Mouse (Mus musculus) cerebellum, postnatal 10 days (tissue): ENCODE measurements at regions not wholly inside any gene's neighbourhood (a gene's known extent, or its start where the extent isn't known, plus 50 kb on each side); places are given as distances from the start of the nearest gene placed in this dataset.

Source experiments
- DNase-seq, 2 experiments: peaks; one replicate each; pipeline ENCODE4 v3.0.0; 2021; ENCODE audit warnings: mixed read lengths in 2 of 2

DNA sequence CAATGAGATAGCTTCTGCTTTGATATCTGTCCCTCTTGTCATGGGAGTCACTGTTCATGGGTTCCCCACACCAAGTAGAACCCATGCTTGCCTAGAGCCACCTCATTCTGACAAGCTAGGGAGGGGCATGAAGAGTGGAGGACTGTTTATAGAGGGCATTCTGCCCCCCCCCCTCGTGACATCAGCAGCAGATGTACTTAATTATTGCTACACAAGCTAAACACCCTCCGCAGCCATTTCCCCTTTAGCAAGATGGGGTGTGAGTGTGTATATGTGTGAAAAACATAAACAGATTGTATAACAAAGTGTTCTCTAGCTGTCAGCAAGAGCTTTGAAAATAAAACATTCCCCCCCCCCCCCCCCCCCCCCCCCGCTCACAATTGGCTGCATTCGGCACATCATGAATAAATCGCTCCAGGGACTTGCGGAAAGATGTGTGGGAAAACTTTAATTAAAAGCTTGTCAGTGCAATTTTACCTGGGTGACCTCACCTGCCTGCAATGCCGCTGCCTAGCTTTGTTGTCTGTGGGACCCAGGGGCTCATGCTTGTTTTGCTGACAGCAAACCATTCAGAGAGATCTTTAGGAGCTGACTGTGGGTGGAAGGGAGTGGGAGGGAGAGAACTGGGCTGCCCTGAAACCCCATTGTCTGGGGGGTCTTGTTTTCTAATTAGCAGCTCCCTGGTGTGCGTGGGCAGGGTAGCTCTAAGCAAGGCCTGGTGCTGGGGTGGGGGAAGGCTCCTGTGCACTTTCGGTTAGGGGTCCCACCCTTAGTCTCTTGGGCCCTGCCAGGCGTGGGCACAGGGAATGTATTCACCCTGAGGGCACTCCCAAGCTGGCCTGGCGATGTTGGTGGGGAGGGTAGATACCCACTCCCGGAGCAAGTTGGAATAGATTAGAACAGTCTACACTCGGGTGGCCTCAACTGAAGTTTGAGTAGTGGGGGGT is 63.4 kb downstream of the Irx2 start:
- DNase-seq, result no peak

DNA sequence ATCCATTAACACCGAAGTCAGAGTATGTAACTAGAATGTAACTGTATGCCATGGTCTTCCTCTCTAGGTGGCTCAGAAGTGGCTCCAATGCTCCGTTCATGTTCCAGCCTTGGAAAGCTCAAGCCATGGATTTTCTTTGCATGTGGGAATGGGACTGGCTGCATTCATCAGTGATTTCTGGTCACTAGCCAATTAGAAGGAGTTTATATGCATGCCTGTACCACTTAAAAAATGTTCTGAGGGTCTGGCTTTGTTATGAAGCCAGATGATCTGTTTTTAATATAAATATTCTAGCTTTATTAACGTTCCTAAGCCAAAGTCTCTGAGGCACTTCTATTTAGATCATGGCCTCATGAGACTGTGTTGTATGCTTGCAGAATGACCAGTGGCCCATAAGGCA is 78.8 kb downstream of the Irx2 start:
- DNase-seq, result no peak

DNA sequence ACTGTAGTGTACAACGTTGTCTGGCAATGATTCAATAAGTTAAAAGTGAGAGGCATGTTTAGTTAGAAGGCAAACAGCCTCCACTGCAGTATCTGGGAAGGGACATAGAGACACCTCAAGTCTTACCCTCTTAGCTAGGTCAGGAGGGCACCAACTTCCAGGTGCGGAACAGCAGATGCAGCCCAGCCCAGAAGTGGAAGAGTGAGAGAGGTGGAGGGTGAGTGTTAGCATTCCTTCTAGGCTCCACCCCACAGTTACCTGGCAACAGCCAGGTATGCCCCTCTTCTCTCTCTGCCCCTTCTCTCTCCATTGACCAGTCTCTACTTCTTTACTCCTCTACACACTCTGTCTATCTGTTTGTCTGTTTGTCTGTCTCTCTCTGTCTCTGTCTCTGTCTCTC is 80.1 kb downstream of the Irx2 start:
- no peak for DNase-seq

DNA sequence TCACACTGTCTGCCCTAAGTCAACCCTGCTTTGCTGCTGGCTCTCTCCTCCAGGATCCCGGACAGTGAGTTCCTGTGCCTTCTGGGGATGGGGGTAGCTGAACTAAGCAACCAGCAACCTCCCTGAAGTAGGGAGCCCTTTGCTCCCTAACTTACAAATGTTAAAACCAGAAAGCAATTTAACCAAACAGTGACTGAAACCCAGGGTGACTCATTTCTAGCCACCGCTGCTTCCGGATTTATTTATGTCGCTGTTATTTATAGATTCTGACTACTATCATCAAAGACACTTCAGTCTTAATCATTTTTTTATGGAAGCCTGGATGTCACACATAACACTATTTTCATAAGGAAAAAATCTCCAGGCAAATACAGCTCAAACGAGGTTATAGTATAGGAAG is 81.4 kb downstream of the Irx2 start:
- DNase-seq, result no peak

DNA sequence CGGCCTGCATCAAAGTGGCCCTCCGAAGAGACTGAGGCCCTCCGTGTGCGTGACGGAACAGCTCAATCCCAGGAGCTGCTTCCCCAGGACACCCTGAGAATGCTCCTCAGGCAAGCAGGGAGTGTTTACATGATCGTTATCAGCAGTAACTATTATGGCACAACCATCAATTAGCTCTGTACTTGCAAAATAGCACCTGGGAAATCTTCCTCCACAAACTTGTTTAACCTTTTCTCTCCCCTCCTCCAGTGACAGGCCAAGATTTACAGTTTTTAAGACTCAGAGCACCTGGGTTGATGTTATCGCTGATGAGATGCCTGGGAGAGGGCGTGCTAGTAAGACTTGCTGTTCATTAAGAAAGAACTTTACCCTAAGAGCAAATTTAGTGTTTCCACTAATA is 82.5 kb downstream of the Irx2 start:
- DNase-seq, result no peak

DNA sequence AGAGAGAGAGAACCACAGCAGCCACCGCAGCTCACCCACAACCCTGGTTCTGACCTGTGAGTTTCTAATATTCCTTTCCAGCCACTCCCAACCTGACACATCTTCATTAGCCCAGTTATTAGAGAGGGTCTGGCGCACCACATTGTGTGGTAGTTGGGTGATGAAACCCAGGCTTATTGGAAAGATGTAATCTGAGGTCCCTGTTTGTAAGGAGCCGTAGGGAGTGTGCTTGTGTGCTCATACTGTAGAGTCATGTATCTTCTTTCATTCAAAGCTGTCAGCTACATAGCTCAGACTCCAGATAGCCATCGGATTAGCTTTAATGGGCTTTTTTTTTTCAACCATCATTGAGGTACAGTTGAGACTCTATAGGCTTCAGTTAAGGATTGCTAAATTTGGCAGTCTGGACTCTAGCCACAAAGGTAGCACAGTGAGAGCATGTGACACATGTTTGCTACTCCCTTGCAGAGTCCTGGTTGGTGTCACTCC is 83.3 kb downstream of the Irx2 start:
- DNase-seq, result no peak

DNA sequence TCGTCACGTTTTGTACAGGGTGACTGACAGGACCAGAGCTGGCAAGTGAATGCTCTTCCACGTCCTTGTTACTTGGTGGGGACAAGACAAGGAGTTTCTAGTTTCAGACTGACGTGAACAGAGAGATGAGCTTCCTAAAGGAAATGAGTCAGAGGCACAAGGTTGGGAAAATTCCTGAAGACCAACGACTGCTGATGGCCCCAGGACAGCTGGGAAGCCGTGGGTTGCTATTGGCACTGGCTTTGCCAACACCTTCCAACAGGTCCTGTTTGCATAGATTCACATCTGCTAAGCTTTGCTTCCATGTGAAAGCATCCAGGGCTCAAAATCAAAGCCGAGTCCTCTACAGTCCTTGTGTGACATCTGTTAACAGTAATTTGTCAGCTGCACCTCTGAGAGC is 86.2 kb downstream of the Irx2 start:
- no peak for DNase-seq

DNA sequence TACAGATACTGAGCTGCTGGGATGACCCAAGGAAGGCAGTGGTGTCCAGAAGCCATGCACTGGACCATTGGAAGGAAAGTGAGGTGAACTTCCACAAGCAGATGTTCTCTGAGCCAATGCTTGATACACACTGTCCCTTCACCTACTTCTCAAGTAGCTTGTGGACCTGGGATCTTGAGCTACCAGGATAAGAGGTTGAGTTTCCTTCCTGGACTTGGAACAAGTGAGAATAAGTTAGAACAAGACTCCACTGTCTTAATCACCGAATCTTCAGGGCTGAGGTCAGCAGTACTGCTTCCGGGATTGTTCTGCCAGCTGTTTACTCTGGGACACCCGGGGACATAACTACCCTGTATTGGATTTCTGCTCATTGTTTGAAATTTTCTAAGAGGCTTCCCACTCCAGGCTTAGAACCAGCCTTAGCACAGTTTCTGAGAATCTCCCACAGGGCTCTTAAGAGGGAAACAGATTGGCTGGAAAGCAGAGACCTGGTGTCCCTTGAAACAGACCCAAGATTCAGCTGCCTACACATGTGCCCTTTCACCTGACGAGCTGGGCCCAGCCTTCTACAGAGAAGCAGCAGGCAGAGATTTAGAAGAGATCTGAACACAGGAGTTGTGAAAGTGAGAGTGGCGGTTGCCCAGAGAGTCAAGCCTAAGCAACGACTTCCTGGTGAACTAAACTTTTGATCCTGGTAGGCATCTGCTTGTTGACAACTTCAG is 87.5 kb downstream of the Irx2 start:
- DNase-seq, result no peak

DNA sequence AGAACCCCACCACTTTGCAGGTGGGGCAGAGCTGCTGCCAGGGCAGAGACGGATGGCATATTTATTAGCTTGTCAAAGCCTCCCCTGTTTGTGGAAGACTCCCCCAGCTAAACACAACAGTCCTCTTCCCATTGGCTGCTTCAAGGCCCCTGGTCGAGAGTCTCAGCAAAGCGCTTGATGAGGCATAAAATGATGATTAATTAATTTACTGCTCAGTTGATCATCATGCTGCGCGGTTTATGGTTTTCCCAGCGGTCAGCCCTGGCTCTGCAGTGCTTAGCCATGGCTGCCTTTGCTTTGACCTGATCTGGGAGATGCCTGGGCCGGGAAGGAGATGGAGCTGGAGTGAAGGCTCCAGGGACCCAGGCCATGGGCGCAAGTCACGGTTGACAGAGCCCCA is 98.5 kb downstream of the Irx2 start:
- DNase-seq, result peak; percentile 66 to 72

DNA sequence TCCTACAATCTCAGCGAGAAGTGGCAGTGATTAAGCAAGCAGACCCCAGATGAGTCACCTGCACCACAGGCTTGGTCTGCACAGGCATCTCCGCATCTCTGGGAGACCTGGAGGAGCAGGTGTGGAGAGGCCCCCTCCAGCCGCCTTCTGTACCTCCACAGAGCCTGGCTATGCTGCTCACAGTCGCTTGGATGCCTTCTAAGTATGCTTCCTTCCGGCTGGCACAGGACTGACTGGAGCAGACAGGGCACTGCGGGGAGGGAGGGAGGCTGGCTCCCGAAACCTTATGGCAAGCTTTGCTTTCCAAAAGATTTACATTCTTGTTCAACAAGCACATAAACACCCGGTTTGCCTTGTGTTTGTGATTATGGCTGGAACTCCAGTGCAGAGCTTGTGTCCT is 107.3 kb downstream of the Irx2 start:
- peak; percentile 82 to 90 for DNase-seq

DNA sequence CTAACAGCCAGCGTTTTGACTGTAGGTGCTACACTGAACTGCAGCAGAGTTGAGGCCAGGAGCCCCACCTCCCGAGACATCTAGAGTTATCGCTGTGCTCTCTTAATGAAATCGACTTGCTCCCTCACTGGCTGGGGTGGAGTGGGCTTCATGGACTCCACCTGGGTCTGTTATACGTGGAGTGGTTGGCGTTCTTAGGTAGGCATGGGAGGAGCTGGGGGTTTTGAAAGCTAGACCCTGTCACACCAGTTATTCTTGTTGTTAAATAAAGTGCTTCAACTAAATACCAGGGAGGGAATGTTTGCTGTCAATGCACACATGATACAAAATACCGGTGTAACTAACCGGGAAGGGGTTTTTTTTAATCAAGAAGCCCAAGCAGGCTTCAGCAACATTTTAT is 108.4 kb downstream of the Irx2 start:
- no peak for DNase-seq

DNA sequence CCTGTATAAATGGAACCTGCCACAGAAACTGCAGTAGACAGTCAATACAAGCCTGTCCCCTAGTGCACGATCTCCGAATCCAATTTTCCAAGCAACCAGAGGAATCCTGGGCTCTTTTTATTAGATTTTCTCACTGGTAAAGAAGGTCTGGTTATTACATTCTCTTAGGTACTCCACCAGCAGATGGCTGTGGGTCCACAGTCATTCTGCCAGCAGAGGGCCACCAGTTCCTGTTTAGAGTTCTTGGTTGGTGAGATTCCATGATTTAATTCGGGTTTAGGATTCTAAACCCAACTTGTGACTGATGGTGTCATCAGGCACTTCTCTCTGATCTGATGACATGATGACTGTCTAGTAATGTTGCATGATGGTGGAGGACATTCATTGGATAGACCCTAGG is 118.6 kb downstream of the Irx2 start:
- peak; percentile 38 to 46 for DNase-seq

DNA sequence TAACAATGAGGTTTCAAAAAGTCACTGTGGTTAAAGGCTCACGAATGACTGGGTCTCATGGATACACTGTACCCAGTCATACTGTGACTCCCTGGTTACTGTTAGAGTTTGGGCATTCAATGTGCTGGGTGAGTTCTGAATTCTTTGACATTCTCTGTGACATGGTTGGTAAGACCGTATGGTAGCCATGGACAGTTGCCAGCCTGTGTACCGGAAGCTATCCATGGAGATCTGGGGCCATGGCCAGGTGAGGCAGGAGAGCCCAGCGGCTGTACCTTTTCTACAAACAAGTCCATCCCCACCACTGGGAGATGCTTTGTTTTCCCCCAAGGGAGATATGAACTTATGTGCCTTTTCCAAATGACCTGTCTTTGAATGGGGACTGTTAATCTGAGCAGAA is 126.4 kb downstream of the Irx2 start:
- DNase-seq, result peak; percentile 64 to 68

DNA sequence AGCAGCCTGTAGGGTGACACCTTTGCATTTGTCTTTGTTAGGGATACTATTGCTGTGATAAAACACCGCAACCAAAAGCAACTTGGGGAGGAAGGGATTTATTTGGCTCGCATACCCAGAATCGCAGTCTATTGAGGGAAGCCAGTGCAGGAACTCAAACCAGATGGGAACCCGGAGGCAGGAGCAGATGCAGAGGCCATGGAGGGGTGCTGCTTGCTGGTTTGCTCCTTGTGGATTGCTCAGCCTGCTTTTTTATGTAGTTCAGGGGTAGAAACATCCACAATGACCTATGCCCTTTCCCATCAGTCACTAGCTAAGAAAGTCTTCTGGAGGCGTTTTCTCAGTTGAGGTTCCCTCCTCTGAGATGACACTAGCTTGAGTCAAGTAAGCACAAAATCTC is 133.9 kb downstream of the Irx2 start:
- DNase-seq, result no peak

DNA sequence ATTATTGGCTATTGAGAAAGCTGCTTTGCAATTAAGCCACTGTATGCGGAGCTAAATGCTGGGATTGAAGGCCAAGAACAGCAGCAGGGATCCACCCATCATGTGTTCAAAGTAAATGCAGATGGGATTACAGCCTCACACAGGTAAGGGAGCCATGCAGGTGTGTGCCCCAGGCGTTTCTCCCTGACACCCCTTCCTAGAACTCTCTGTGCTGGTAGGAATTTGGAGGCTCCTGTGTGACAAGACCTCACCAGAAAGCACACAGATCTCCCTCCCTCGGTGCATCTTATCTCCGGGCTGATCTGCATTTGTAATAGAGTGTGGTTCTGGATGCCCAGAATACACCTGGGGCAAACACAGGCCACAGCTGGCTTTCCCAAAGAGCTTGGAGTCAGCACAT is 134.7 kb downstream of the Irx2 start:
- no peak for DNase-seq

DNA sequence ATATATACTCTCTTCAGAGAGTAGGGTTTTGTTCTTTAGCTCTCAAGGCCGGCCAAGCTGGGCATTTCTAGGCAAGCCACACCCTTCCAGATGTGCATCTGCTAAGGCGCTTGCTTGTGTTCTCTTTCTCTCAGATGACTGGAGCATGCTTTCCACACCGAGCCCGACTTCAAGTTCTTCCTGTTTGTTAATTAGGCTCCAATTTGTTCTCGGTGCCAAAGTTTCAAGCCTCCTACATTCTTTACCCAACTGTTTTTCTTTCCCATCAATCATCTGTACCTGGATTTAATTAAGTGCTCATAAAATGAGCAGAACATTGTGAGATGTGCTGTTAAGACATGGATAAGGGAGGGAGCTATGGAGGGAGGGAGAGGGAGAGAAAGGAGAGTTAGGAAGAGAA is 138.7 kb downstream of the Irx2 start:
- no peak for DNase-seq

DNA sequence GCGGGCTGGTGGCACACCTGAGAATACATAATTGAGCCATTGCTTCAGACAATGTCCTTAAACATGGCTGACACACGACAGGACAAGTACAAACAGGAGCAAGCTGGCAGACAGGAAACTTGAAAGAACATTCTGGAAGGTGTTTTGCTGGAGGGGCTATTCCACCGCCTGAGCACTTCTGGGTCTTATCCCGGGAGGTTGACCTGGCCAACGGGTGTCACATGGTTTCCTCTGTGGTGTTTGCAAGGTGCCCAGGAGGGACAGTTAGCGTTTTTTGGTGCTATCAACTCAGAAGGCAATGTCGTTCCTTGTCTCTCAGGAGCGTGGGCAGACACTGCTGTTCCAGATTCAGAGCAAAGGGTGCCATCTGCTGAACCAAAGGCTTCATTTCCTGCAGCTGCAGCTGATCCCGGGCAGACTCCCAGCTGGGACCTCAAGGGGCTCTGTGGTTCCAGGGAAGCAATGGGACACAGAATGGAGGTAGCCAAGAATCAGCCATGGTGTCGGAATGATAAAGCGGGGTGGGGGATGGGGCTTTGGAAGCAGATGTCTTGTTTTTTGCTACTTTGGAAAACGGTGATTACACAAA is 140.5 kb downstream of the Irx2 start:
- DNase-seq, result peak; percentile 49 to 59

DNA sequence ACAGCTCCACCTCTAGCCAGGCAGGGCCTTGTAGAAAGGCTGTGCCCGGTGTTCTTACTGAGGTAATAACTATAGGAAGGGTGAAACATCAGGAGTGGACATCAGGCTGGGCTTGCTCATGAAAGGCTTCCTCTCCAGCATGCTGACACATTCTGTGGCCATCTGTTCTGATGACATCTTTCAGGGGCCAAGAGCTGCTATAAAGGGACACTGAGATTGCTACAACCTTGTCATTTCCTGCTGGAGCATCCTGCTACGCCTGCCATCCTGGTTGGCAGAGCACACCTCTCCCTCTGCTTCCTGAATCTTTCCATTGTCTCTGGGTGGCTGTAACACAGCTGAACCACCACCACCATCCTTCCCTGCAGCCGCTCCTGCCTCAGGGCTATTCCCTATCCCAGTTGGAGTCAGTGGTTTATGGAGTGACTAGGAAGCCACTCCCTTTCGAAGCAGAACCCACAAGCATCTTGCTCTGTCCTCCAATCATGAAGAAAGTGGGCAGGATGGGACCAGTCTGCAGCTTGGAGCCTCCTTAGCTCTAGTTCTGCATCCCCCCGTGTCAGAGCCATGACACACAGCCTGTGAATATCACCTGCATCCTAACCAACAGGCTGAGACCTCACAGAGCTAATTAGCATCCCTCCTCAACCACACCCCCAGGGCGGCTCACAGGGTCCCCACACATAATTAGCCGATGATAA is 154.6 kb downstream of the Irx2 start:
- peak; percentile 12 to 17 for DNase-seq

DNA sequence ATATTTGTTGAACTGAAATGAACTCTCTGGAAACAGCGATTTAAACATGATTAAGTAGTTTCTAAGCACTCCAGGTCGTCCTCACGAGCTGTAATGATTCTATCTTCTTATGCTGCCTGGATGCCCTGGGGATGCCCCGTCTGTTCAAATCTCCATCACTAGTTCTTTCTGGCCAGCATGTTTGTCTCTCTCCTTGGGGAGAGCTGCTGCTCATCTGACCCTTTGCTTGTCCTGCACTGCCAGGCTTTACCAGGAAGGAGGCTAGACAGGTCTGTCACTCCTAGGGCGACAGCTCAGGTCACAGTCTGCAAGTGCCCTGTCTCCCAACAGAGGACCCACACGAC is 155.1 kb downstream of the Irx2 start:
- peak; percentile 44 to 57 for DNase-seq

DNA sequence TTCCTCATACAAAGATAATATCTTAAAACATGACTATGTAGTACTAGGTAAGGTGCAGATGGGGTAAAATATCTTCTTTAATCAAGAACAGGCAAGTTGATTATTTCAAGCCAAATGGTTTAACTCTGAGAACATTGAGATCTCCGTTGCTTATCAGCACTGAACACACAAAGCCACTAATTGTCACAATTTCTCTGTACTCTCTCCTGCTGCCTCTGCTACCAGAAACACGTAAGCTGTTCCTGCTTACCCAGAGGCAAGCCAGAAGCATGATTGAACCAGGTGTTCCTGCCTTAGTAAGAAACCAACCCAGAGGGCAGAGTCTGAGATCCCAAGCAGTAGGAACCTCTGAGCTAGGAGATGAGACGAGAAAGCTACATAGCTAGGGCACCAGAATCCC is 164.1 kb downstream of the Irx2 start:
- no peak for DNase-seq

DNA sequence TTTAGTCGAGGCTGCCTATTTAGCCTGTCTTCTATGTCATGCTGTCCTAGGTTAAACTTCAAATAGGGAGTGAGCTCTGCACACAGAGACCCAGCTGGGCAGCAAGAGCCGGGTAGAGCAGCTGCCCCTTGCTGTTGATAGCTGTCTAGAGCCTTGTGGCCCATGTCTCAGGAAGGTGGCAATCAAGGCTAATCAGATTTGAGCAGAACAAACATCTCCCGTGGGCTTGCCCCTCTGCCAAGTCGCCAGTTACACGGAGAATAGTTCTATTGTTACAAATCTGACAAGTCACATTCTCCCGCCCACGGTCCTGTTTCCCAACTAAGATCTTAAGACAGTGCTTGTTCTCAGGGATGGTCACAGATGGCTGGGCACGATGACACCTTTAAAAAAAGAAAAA is 171.4 kb downstream of the Irx2 start:
- DNase-seq, result peak in 1 of 2 experiments; percentile 25

DNA sequence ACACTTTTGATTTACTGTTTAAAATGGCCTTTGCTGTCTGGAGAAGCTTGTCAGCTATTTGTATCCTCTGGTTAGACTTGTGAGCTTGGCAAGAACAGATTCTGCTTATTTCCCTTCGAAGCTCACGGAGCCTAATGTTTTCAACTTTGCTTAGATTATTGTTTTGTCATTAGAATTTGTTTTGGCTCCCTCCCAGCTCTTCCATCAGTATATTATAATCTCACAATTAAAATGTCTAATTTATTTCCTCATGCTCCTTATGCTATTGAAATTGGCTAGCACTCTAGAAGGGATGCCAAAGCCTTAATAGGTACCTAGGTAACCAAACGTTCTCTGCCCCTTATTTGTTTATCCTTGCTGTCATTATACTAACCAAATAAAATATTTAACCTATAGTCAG is 171.9 kb downstream of the Irx2 start:
- DNase-seq, result no peak

DNA sequence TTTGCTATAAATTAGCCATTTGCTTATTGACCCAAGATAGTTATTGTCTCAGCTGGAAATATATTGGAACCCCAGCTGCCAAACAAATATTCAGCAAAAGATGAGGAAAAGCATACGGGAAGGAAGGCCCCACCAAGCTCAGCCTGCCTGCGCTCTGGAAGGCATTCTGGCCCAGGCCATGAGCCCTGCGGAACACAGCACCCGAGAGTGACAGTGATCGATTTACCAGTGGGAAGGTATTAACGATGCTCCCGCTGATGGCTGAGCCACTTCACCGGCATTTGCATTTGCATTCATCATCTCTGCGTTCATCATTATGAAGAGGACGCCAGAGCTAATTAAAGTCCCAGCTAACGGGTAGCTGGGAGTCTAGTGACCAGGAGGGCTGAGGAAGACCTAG is 174.8 kb downstream of the Irx2 start:
- DNase-seq, result no peak
